Mouse (Mus musculus) midbrain, embryonic 10.5 days (tissue): ENCODE measurements at regions not wholly inside any gene's neighbourhood (a gene's known extent, or its start where the extent isn't known, plus 50 kb on each side); places are given as distances from the start of the nearest gene placed in this dataset.
A peak's percentile ranks its signal among the peaks of the same experiment; 100 is the strongest.

Source experiments
- DNase-seq: peaks from one replicate; pipeline ENCODE4 v3.0.0-alpha.2; 2017; ENCODE audit warnings: low spot score
- H3K27ac ChIP-seq: fragments of 300-500 bp; sonication (generic); replicated peaks from 2 replicates; pipeline ENCODE4 v1.5.1; 2016; ENCODE audit warnings: mild to moderate bottlenecking
- H3K27me3 ChIP-seq: fragments of 300-500 bp; sonication (generic); 2 replicates; pipeline ENCODE4 v1.6.1; 2016; ENCODE audit warnings: low read depth, mild to moderate bottlenecking; ENCODE audit not compliant: poor library complexity, severe bottlenecking
- H3K36me3 ChIP-seq: fragments of 300-500 bp; sonication (generic); 2 replicates; pipeline ENCODE4 v1.6.1; 2016; ENCODE audit warnings: mild to moderate bottlenecking, moderate library complexity
- H3K4me1 ChIP-seq: fragments of 300-500 bp; sonication (generic); 2 replicates; pipeline ENCODE4 v1.6.1; 2016
- H3K4me3 ChIP-seq: fragments of 300-500 bp; sonication (generic); 2 replicates; pipeline ENCODE4 v1.5.1; 2016; ENCODE audit warnings: mild to moderate bottlenecking, moderate library complexity
- H3K9me3 ChIP-seq: fragments of 300-500 bp; sonication (generic); replicated peaks from 2 replicates; pipeline ENCODE4 v1.6.1; 2016; ENCODE audit warnings: mild to moderate bottlenecking
- WGBS: fragments of 180-500 bp; shearing (Covaris S2); methylation state at CpG from one replicate; pipeline ENCODE4 v1.1.7; 2016; 5-methylcytosine and 5-hydroxymethylcytosine counted together

DNA sequence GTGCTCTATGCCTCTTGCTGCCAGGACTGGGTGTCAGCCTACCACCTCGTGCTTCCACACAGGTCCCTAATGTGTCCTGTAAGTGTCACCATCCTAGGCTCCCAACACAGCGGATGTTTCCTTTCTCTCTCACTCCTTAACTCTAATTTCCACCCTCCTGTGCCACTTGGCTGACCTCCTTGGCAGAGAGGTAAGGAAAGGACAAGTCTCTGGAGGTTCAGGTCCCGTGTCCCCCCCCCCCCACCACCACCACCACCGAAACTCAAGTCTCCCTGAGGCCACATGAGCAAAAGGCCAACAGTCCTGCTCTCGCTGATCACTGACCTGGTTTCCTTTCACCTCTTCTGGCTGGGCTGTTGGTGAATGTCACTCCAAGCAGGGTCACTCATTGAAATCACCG, 189.0 kb downstream of the Zfp36l1 start:
- Histone ChIP-seq H3K4me3 (no peak overlapping the region), H3K4me1 (peaks cover 87% of the 10 kb centered on the region), H3K9me3 (peaks cover 4% of the 10 kb centered on the region; the same call in 1 of the 2 replicates), H3K36me3 (peaks cover 4% of the 10 kb centered on the region; the same call in 1 of the 2 replicates), H3K27ac (peak overlapping the region; percentile 96), H3K27me3 (no peaks in the 10 kb centered on the region)
- no peak for DNase-seq
- 85% methylated on average over 6 of the region's 6 CpGs for WGBS

DNA sequence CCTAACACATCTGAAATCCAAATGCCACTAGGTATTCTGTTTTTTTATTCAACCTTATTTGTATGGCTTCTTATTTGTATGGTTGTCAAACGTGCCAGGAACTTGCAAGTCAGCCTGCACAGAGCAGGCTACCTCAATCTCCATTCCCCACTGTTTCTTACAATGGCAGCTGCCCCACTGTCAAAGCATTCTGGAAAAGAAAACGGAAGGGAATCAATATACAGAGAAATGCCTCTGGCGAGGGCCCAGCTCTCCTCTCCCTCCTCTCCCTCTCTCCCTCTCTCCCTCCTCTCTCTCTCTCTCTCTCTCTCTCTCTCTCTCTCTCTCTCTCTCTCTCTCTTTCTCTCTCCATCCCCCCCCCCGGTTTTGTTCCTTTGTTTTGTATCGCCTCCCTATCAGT, 191.0 kb downstream of the Zfp36l1 start:
- Histone ChIP-seq H3K4me1 (peaks cover 87% of the 10 kb centered on the region), H3K4me3 (no peak overlapping the region), H3K27ac (peak overlapping the region; percentile 96), H3K27me3 (no peaks in the 10 kb centered on the region), H3K36me3 (peaks cover 4% of the 10 kb centered on the region; the same call in 1 of the 2 replicates), H3K9me3 (peaks cover 4% of the 10 kb centered on the region; the same call in 1 of the 2 replicates)
- 35% methylated on average over 5 of the region's 5 CpGs for whole genome bisulfite sequencing
- DNase-seq = no peak

DNA sequence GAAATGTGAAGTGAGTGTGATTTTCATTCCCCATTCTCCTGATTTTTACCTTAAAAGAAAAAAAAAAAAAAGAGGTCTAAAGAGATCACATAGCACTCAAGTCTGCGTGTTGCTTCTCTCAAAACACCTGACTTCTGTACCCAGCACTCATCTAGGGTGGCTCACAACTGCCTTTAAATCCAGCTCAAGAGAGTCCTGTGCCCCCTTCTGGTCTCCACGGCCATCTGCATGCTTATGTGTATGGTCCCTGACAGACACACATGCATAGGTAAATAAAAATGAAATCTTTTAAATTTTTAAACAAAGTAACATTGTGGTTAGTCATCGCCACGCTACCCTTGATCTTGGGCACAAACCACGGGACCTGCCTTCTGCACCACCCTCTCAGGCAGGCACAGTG, 193.8 kb downstream of the Zfp36l1 start:
- Histone ChIP-seq H3K36me3 (peaks cover 11% of the 10 kb centered on the region; the same call in 1 of the 2 replicates), H3K4me3 (no peak overlapping the region), H3K9me3 (peaks cover 4% of the 10 kb centered on the region), H3K27me3 (no peaks in the 10 kb centered on the region), H3K27ac (peak overlapping the region; percentile 70), H3K4me1 (peaks cover 71% of the 10 kb centered on the region)
- no peak for DNase-seq
- WGBS = 86% methylated on average over 5 of the region's 5 CpGs

DNA sequence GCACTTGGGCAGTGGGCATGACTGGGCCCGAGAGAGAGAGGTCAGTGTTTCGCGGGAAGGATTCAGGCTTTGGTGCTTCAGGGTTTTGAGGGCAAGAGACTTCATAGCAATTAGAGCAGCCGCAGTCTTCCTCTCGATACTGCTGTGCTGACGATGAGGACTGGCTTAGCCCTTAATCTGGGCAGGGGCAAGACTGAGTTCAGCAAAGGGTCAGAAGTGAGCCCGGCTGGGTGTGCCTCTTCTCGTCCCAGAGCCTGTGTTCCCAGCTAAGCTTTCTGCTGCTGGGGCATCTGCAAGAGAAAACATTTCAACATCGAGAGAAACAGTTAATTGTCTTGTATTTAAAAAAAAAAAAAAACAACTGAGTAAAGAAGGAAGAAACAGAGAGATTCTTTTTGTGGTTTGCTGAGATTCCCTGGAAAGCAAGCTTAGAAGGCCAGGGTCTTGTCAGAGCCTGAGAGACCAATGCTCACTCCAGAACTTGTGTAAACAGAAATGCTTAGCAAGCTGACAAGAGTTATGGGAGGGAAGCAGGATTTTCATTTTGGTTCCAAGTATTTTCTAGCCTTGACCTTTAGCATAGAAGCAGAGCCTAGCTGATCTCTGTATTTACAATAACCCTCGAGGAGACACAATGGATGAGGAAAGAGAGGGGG, 195.1 kb downstream of the Zfp36l1 start:
- Histone ChIP-seq H3K4me3 (no peak overlapping the region), H3K36me3 (peaks cover 11% of the 10 kb centered on the region; the same call in 1 of the 2 replicates), H3K4me1 (peaks cover 70% of the 10 kb centered on the region), H3K27me3 (no peaks in the 10 kb centered on the region), H3K27ac (peak overlapping the region; percentile 70), H3K9me3 (peaks cover 4% of the 10 kb centered on the region)
- WGBS = 33% methylated on average over 10 of the region's 10 CpGs
- no peak for DNase-seq

DNA sequence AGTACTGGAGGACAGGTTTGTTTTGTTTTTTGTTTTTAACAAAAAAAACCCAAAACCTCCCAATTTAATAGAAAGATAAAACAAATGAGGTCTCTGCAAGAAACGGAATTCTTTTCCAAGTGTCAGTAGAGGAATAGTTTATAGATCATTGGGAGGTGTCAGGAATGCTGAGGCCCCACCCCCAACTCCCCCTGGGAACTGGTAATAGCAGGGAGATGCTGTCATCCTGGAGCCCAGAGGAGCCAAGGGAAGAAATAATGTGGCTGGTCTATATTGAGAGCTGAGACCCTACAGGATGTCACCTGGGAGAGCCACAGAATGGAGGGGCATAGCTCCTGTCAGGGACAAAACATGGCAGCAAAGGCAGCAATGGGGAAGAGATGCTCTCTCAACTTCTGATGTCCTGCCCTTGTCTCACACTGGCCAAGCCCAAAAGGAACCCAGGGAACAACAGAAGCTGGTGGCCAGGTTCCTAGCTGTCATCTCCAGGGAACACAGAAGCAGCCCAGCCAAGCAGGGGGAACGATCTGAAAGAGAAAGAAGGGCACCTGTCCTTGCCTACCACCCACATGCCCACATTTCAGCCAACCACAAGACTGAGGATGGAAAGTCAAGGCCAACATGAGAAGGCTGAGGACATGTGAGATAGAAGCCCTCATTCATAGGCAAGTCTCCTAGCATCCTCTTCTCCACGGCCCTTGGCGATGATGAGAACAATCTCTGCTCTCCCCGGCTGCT, 195.7 kb downstream of the Zfp36l1 start:
- H3K27me3 ChIP-seq = no peaks in the 10 kb centered on the region
- H3K27ac ChIP-seq = peak overlapping the region; percentile 70
- peaks cover 11% of the 10 kb centered on the region; the same call in 1 of the 2 replicates for H3K36me3 ChIP-seq
- H3K4me3 ChIP-seq = no peak overlapping the region
- peaks cover 70% of the 10 kb centered on the region for H3K4me1 ChIP-seq
- peaks cover 4% of the 10 kb centered on the region for H3K9me3 ChIP-seq
- 78% methylated on average over 5 of the region's 5 CpGs for WGBS
- no peak for DNase-seq

DNA sequence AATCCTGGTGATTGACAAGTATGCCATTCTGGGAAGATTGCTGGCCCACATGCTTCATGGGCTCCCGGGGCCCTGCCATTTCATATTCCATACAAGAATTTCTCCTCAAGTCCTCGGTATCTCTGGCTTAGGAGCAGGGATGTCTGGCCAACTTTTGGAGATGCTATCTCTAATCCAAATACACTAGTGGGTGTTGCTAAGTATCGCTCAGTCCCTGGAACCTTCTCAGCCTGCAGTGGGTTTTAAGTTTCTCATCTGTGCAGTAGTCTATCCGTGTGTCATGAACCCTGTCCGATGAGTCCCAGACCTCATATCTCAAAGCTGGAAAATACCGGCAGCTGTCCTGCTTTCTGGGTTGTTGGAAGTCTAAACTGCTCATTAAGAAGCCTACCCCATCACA, 198.9 kb downstream of the Zfp36l1 start:
- WGBS = 91% methylated on average over 6 of the region's 6 CpGs
- Histone ChIP-seq H3K36me3 (peaks cover 7% of the 10 kb centered on the region; the same call in 1 of the 2 replicates), H3K27ac (peak overlapping the region; percentile 55), H3K4me1 (peaks cover 82% of the 10 kb centered on the region), H3K9me3 (no peaks in the 10 kb centered on the region; the same call in 1 of the 2 replicates), H3K27me3 (no peaks in the 10 kb centered on the region), H3K4me3 (no peak overlapping the region)
- DNase-seq = no peak

DNA sequence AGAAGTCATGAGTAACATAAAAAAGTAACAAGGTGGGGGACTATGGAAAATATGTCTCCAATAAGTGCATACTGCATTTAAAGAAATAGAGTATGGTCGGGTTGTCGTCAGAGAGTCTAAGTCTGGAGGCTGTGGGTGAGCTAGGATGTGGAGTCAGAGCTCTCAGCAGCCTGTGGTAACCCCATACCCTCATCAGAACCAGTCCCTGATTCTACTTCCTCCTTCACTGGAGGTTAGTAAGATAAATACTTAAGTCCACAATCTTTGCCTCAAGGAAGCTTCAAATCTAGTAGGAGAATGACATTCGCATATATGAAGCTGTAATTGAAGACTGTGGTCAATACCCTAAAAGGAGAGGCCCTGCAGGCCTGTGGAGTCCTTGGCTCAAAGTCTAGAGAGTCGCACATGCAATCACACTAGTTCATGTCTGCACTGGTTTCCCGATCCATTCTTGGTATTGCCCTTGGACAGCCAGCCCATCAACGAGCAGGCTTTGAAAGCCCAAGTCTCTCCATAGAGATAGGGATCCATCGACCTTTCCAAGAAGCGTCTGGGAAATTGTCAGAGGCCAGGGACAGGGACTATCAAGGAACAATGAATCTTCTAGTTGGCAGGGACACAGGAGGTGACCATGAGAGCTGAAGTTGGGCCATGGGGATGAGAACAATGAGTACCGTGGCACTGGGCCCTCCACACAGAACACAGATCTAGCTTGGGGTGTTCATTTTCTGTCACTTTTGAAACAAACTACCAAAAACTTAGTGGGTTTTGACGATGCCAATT, 200.3 kb downstream of the Zfp36l1 start:
- WGBS = 91% methylated on average over 10 of the region's 10 CpGs
- peaks cover 68% of the 10 kb centered on the region for H3K4me1 ChIP-seq
- peaks cover 7% of the 10 kb centered on the region; the same call in 1 of the 2 replicates for H3K36me3 ChIP-seq
- H3K27ac ChIP-seq = peak overlapping the region; percentile 88
- DNase-seq = no peak
- no peak overlapping the region for H3K4me3 ChIP-seq
- no peaks in the 10 kb centered on the region; the same call in 1 of the 2 replicates for H3K9me3 ChIP-seq
- no peaks in the 10 kb centered on the region for H3K27me3 ChIP-seq

DNA sequence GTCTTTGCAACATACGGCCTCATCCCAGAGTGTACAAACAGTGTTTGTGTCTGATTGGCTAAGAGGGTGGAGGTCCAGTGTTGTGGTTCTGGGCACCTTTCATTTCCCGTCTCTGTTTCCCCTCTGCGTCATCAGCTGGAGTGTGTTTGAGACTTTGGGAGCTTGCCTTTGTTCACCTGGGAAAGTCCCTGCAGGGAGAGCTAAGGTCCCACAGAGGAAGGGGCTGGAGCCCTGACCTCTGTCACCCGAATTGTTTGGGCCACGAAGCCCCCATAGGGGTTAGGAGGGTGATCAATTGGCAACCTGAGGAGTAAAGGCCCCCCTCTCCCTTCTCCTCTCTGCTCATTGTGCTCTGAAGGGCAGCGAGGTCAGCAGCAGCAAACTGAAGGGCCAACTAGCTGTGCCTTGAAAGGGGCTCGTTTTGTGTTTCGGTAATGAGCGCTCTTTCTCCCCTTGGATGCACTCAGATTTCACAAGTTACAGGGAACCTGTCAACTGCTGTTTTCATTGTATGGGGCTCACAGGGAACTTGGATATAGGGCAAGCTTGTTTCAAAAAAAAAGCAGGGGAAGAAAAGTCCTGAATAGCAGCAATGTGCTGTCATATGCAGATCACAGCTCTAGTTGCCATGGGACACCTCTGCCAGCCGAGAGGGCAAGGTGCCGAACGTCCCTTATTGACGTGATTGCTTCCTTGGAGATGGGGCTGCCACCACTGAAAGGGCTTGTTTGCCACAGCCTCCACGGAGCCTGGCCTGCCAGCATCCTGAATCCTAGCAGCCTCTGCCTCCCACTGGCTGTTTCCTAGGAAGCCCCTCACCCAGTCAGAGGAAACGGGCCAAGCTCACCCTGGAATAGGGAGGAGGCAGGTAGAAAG, 201.7 kb downstream of the Zfp36l1 start:
- Histone ChIP-seq H3K4me1 (peaks cover 65% of the 10 kb centered on the region), H3K9me3 (no peaks in the 10 kb centered on the region; the same call in 1 of the 2 replicates), H3K36me3 (peaks cover 7% of the 10 kb centered on the region; the same call in 1 of the 2 replicates), H3K27me3 (no peaks in the 10 kb centered on the region), H3K4me3 (peak overlapping the region; percentile 25), H3K27ac (peak overlapping the region; percentile 88)
- DNase-seq = peak; percentile 85
- 6% methylated on average over 15 of the region's 15 CpGs for WGBS

DNA sequence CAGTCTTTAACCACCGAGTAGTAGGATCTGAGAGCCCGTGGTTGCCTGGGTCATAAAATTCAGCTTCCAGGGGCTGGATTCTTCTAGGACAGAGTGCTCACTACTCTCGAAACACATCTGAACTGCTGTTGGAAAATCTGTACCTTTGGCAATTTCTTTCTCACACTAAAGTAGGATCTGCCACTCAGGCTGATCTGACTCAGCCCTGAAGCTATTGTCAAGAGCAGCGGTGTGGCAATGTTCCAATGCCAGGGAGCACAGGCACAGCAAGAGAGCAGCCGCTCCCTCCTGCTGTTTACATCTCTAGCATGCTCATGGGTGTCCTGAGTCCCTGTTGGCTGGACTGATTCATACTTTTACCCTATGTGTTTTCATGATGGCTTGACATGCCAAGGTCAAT, 205.2 kb downstream of the Zfp36l1 start:
- DNase-seq = no peak
- Histone ChIP-seq H3K4me3 (no peak overlapping the region), H3K4me1 (peaks cover 71% of the 10 kb centered on the region), H3K27me3 (0 out of 2 replicates have a peak, but pooled peaks cover 4% of the 10 kb centered on the region), H3K9me3 (no peaks in the 10 kb centered on the region), H3K27ac (peak overlapping the region; percentile 56), H3K36me3 (no peaks in the 10 kb centered on the region)
- WGBS = 82% methylated on average over 5 of the region's 5 CpGs

DNA sequence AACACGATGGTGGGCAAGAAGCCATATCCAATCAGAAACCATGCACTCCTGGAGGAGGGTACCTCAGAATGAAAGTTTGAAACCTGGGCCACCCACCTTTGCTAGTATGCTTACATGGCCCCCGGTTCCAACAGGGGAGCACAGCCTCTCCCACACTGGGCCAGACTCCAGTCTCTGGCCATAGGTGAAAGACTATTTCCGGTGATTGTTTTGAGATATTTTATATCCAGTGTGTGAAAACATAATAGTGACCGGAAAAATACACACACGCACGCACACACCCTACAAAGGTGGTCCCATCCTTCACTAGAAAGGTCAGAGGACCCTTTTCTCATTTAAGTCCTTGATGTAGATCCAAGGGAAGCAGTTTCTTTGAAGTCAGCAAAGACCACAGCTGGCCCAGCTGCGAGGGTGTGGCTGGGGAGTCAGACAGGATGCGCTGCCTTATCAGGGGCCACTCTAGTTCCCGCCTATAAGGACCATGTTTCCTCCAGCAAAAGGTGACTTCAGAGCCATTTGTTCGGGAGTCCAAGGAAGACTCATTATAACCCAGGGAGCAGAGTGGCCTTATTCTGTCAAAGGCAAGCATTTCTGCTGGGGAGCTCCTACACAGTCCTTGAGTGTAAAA, 206.0 kb downstream of the Zfp36l1 start:
- 0 out of 2 replicates have a peak, but pooled peaks cover 4% of the 10 kb centered on the region for H3K27me3 ChIP-seq
- no peak for DNase-seq
- 84% methylated on average over 10 of the region's 10 CpGs for WGBS
- H3K4me1 ChIP-seq = peaks cover 71% of the 10 kb centered on the region
- no peaks in the 10 kb centered on the region for H3K9me3 ChIP-seq
- peak overlapping the region; percentile 78 for H3K27ac ChIP-seq
- H3K36me3 ChIP-seq = no peaks in the 10 kb centered on the region
- no peak overlapping the region for H3K4me3 ChIP-seq

DNA sequence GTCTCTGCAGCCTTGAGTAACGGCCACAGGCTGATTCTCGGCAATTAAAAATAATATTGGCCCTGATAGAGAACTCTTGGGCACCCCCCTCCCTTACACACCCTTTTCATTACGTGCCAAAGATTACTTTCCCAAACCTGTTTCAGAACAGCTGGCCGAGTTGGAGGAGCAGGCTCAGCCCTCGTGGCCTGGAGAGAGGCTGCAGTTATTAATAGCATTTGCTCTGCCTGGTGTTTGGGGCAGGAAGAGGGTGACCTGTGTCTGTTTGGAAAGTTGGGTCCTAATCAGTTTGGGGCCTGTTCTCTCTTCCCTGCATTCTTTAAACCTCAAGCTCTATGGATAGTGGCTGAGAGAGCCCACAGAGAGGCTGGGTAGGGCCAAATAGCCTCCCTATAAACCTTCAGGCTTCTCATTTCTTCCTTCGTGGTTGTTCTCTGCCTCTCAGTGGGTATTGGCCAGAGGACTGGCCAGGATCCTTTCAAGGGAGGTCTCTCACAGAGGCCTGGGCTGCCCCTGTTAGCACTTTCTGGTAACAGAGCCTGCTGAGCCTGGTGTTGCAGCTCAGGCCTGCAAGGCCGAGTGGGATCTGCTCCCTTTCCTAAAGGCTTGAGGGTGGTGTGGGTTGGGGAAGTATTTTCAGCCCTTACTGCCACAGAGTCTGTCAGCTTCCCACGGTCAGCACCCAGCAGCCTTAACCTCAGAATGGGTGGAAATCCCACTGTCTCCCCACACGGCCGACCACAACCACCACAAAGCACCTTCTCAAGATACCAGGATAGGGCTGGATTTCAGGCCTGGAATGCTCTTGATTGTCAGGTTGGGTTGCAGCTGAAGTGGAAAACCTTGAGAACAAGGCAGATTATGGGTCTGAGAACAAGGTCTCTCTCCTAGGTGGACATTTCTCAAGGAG, 206.7 kb downstream of the Zfp36l1 start:
- Histone ChIP-seq H3K9me3 (no peaks in the 10 kb centered on the region), H3K27ac (peak overlapping the region; percentile 78), H3K4me3 (no peak overlapping the region), H3K4me1 (peaks cover 64% of the 10 kb centered on the region), H3K27me3 (0 out of 2 replicates have a peak, but pooled peaks cover 4% of the 10 kb centered on the region), H3K36me3 (no peaks in the 10 kb centered on the region)
- WGBS = 72% methylated on average over 10 of the region's 10 CpGs
- DNase-seq = no peak
